Mouse (Mus musculus) heart, embryonic 15.5 days (tissue): ENCODE measurements around the gene Fars2. TPM values are rescaled to one million over a fixed set of nuclear protein-coding genes. Genes with fewer than 3 reads are reported as not detected.

Experiments used
- ATAC-seq: fragments of 200-750 bp; cut with Nextera tagmentation; replicated peaks from 2 replicates; pipeline ENCODE4 v1.8.0; 2017; ENCODE audit warnings: low read depth, moderate TSS enrichment; ENCODE audit not compliant: insufficient number of reproducible peaks, insufficient read depth, low FRiP score
- H3K27ac ChIP-seq: fragments of 300-500 bp; sonication (generic); 2 replicates; pipeline ENCODE4 v1.5.1; 2015; ENCODE audit warnings: mild to moderate bottlenecking, inconsistent platforms
- H3K27me3 ChIP-seq: fragments of 300-500 bp; sonication (generic); 2 replicates; pipeline ENCODE4 v1.6.1; 2015; ENCODE audit warnings: inconsistent platforms
- H3K36me3 ChIP-seq: fragments of 300-500 bp; sonication (generic); 2 replicates; pipeline ENCODE4 v1.6.1; 2015; ENCODE audit warnings: mild to moderate bottlenecking, inconsistent platforms
- H3K4me1 ChIP-seq: fragments of 300-500 bp; sonication (generic); replicated peaks from 2 replicates; pipeline ENCODE4 v1.6.1; 2015; ENCODE audit warnings: inconsistent platforms
- H3K4me2 ChIP-seq: fragments of 300-500 bp; sonication (generic); 2 replicates; pipeline ENCODE4 v1.6.1; 2015; ENCODE audit warnings: inconsistent platforms, mild to moderate bottlenecking, moderate library complexity
- H3K4me3 ChIP-seq: fragments of 300-500 bp; sonication (generic); 2 replicates; pipeline ENCODE4 v1.5.1; 2015; ENCODE audit warnings: mild to moderate bottlenecking, inconsistent platforms
- H3K9ac ChIP-seq: fragments of 300-500 bp; sonication (generic); 2 replicates; pipeline ENCODE4 v1.6.1; 2015; ENCODE audit warnings: mild to moderate bottlenecking, inconsistent platforms
- H3K9me3 ChIP-seq: fragments of 300-500 bp; sonication (generic); replicated peaks from 2 replicates; pipeline ENCODE4 v1.6.1; 2016; ENCODE audit warnings: inconsistent platforms
- WGBS: fragments of 180-500 bp; shearing (Covaris S2); methylation state at CpG from one replicate; pipeline ENCODE4 v1.1.7; 2015; ENCODE audit warnings: mixed read lengths; 5-methylcytosine and 5-hydroxymethylcytosine counted together
- polyA plus RNA-seq: library from polyadenylated mRNA; unstranded; fragments of >200 nt; fragmentation: Nextera tagmentation; extraction: Ambion mirVana; gene quantifications from 2 replicates; pipeline ENCODE4 v1.2.1, GENCODE M21; 2015

The Fars2 gene
- polyA plus RNA-seq, result 57.1 and 59.1 TPM in 2 replicates

- peak within 1 kb of the TSS; percentile 72 for H3K4me3 ChIP-seq
- peak within 1 kb of the TSS; percentile 99 for H3K27ac ChIP-seq
- H3K36me3 ChIP-seq, result no peaks in the 10 kb centered on the region
- peak within 1 kb of the TSS; percentile 73 for H3K9ac ChIP-seq
- peak within 1 kb of the TSS; percentile 90 for H3K4me2 ChIP-seq
- ATAC-seq, result peak; percentile 98
- WGBS, result under 1% methylated on average over 75 of the region's 75 CpGs
- no peaks in the 10 kb centered on the region for H3K27me3 ChIP-seq
- no peaks in the 10 kb centered on the region for H3K9me3 ChIP-seq
- H3K4me1 ChIP-seq, result peaks cover 20% of the 10 kb centered on the region
These were observed at the start of gene Fars2, which contains the start of gene Lyrm4 for GRCm38 (mm10) chr13:36117143-36118014. Gene Fars2, plus strand, starts transcription at chr13:36117412. Gene Lyrm4, minus strand, starts transcription at chr13:36117526.

GRCm38 (mm10) chr13:36074484-36074883 lies 42.7 kb upstream of the Fars2 start:
- no peak for ATAC-seq
- Histone ChIP-seq H3K4me1 (no peaks in the 10 kb centered on the region), H3K36me3 (no peaks in the 10 kb centered on the region), H3K27ac (no peak overlapping the region), H3K4me3 (no peak overlapping the region), H3K27me3 (no peaks in the 10 kb centered on the region), H3K9ac (no peak overlapping the region), H3K4me2 (no peak overlapping the region), H3K9me3 (no peaks in the 10 kb centered on the region)
- 76% methylated on average over 3 of the region's 3 CpGs for WGBS

- Histone ChIP-seq H3K36me3 (no peaks in the 10 kb centered on the region), H3K4me2 (no peak overlapping the region), H3K4me1 (peaks cover 2% of the 10 kb centered on the region), H3K27ac (no peak overlapping the region), H3K4me3 (no peak overlapping the region), H3K9me3 (no peaks in the 10 kb centered on the region), H3K9ac (no peak overlapping the region), H3K27me3 (no peaks in the 10 kb centered on the region)
- WGBS, result 86% methylated on average over 3 of the region's 3 CpGs
- no peak for ATAC-seq
These were observed 35.6 kb upstream of the Fars2 start for GRCm38 (mm10) chr13:36081591-36081990.

GRCm38 (mm10) chr13:36084701-36085100 lies 32.5 kb upstream of the Fars2 start:
- Histone ChIP-seq H3K27me3 (no peaks in the 10 kb centered on the region), H3K4me2 (no peak overlapping the region), H3K9ac (no peak overlapping the region), H3K4me1 (peaks cover 12% of the 10 kb centered on the region), H3K27ac (no peak overlapping the region), H3K9me3 (no peaks in the 10 kb centered on the region), H3K36me3 (no peaks in the 10 kb centered on the region), H3K4me3 (no peak overlapping the region)
- ATAC-seq, result no peak
- 62% methylated on average over 3 of the region's 3 CpGs for WGBS

- Histone ChIP-seq H3K27ac (no peak overlapping the region), H3K9me3 (no peaks in the 10 kb centered on the region), H3K36me3 (no peaks in the 10 kb centered on the region), H3K27me3 (no peaks in the 10 kb centered on the region), H3K9ac (no peak overlapping the region), H3K4me1 (peaks cover 25% of the 10 kb centered on the region), H3K4me2 (no peak overlapping the region), H3K4me3 (no peak overlapping the region)
- WGBS, result 77% methylated on average over 3 of the region's 3 CpGs
- ATAC-seq, result no peak
These were observed 31.2 kb upstream of the Fars2 start for GRCm38 (mm10) chr13:36085971-36086370.

- Histone ChIP-seq H3K4me2 (no peak overlapping the region), H3K36me3 (no peaks in the 10 kb centered on the region), H3K27ac (no peak overlapping the region), H3K9ac (no peak overlapping the region), H3K4me1 (peaks cover 27% of the 10 kb centered on the region), H3K4me3 (no peak overlapping the region), H3K9me3 (no peaks in the 10 kb centered on the region), H3K27me3 (no peaks in the 10 kb centered on the region)
- no peak for ATAC-seq
- WGBS, result 69% methylated on average over 5 of the region's 5 CpGs
These were observed 30.4 kb upstream of the Fars2 start for GRCm38 (mm10) chr13:36086608-36087391.

- H3K36me3 ChIP-seq, result peaks cover 3% of the 10 kb centered on the region; the same call in 1 of the 2 replicates
- WGBS, result 83% methylated on average over 2 of the region's 2 CpGs
- no peak overlapping the region for H3K9ac ChIP-seq
- H3K4me2 ChIP-seq, result no peak overlapping the region
- H3K9me3 ChIP-seq, result no peaks in the 10 kb centered on the region
- peaks cover 27% of the 10 kb centered on the region for H3K4me1 ChIP-seq
- no peak overlapping the region for H3K4me3 ChIP-seq
- no peak overlapping the region for H3K27ac ChIP-seq
- ATAC-seq, result no peak
- no peaks in the 10 kb centered on the region for H3K27me3 ChIP-seq
These were observed 29.8 kb upstream of the Fars2 start for GRCm38 (mm10) chr13:36087427-36087826.

- no peak for ATAC-seq
- no peaks in the 10 kb centered on the region for H3K27me3 ChIP-seq
- 55% methylated on average over 4 of the region's 4 CpGs for WGBS
These were observed 29.0 kb upstream of the Fars2 start for GRCm38 (mm10) chr13:36088168-36088567.

GRCm38 (mm10) chr13:36096684-36097383 lies 20.4 kb upstream of the Fars2 start:
- H3K4me3 ChIP-seq, result no peak overlapping the region
- peak overlapping the region; percentile 66 for H3K27ac ChIP-seq
- H3K4me2 ChIP-seq, result peak overlapping the region; percentile 30
- 29% methylated on average over 5 of the region's 5 CpGs for WGBS
- H3K27me3 ChIP-seq, result no peaks in the 10 kb centered on the region
- H3K9me3 ChIP-seq, result no peaks in the 10 kb centered on the region
- peaks cover 12% of the 10 kb centered on the region for H3K4me1 ChIP-seq
- peak; percentile 35; the same call in 1 of the 2 replicates for ATAC-seq
- H3K9ac ChIP-seq, result no peak overlapping the region
- H3K36me3 ChIP-seq, result peaks cover 3% of the 10 kb centered on the region; the same call in 1 of the 2 replicates

More at GRCm38 (mm10) chr13:36088168-36088567, 29.0 kb upstream of the Fars2 start:
- Histone ChIP-seq H3K4me3 (no peak overlapping the region), H3K9ac (no peak overlapping the region), H3K36me3 (peaks cover 3% of the 10 kb centered on the region; the same call in 1 of the 2 replicates), H3K4me2 (no peak overlapping the region), H3K4me1 (peaks cover 27% of the 10 kb centered on the region), H3K9me3 (no peaks in the 10 kb centered on the region), H3K27ac (no peak overlapping the region)

- no peak overlapping the region for H3K9ac ChIP-seq
- no peak for ATAC-seq
These were observed 11.6 kb upstream of the Fars2 start for GRCm38 (mm10) chr13:36105591-36105990.

GRCm38 (mm10) chr13:36108528-36108927 lies 8.7 kb upstream of the Fars2 start:
- Histone ChIP-seq H3K4me1 (no peaks in the 10 kb centered on the region), H3K9ac (no peak overlapping the region), H3K27ac (no peak overlapping the region), H3K4me3 (no peak overlapping the region), H3K4me2 (no peak overlapping the region), H3K9me3 (no peaks in the 10 kb centered on the region), H3K36me3 (no peaks in the 10 kb centered on the region), H3K27me3 (no peaks in the 10 kb centered on the region)
- ATAC-seq, result no peak
- WGBS, result 90% methylated on average over 4 of the region's 4 CpGs

More at GRCm38 (mm10) chr13:36105591-36105990, 11.6 kb upstream of the Fars2 start:
- Histone ChIP-seq H3K9me3 (no peaks in the 10 kb centered on the region), H3K27ac (no peak overlapping the region), H3K27me3 (no peaks in the 10 kb centered on the region), H3K4me1 (no peaks in the 10 kb centered on the region), H3K4me3 (no peak overlapping the region), H3K4me2 (no peak overlapping the region), H3K36me3 (no peaks in the 10 kb centered on the region)
- WGBS, result 89% methylated on average over 6 of the region's 6 CpGs
